Mouse (Mus musculus) urinary bladder, postnatal 14 days (tissue): ENCODE data around the gene Izumo4.
A peak's percentile ranks its signal among the peaks of the same experiment; 100 is the strongest.

Experiments
- DNase-seq: peaks from one replicate; pipeline ENCODE4 v3.0.0; 2021; ENCODE audit warnings: low spot score

Izumo4 gene

GRCm38 (mm10) chr10:80687850-80688249 lies 14.1 kb upstream of the Izumo4 start:
- DNase-seq: peak; percentile 80

GRCm38 (mm10) chr10:80692249-80693165 lies 9.5 kb upstream of the Izumo4 start:
- no peak for DNase-seq

GRCm38 (mm10) chr10:80693401-80694045 lies 8.5 kb upstream of the Izumo4 start:
- DNase-seq: no peak

- no peak for DNase-seq
Measured at GRCm38 (mm10) chr10:80694159-80694938, 7.6 kb upstream of the Izumo4 start.

- no peak for DNase-seq
Measured at GRCm38 (mm10) chr10:80695186-80695585, 6.8 kb upstream of the Izumo4 start.

- no peak for DNase-seq
Measured at GRCm38 (mm10) chr10:80695801-80696501, 6.0 kb upstream of the Izumo4 start.

- no peak for DNase-seq
Measured at GRCm38 (mm10) chr10:80696502-80697392, 5.2 kb upstream of the Izumo4 start.

GRCm38 (mm10) chr10:80697393-80697787 lies 4.6 kb upstream of the Izumo4 start:
- DNase-seq: no peak

GRCm38 (mm10) chr10:80697812-80698211 lies 4.2 kb upstream of the Izumo4 start:
- DNase-seq: no peak

GRCm38 (mm10) chr10:80698605-80699004 lies 3.4 kb upstream of the Izumo4 start:
- DNase-seq: no peak

- no peak for DNase-seq
Measured at GRCm38 (mm10) chr10:80700038-80700504, 1.9 kb upstream of the Izumo4 start.

GRCm38 (mm10) chr10:80700732-80701131 lies 1.3 kb upstream of the Izumo4 start:
- DNase-seq: no peak

GRCm38 (mm10) chr10:80702536-80703390 lies 779 bp downstream of the Izumo4 start:
- DNase-seq: peak; percentile 96

- no peak for DNase-seq
Measured at GRCm38 (mm10) chr10:80703643-80704042, 1.7 kb downstream of the Izumo4 start.

- no peak for DNase-seq
Measured at GRCm38 (mm10) chr10:80704418-80704817, 2.4 kb downstream of the Izumo4 start.

- no peak for DNase-seq
Measured at GRCm38 (mm10) chr10:80705033-80705432, 3.0 kb downstream of the Izumo4 start.

- DNase-seq: no peak
Measured at GRCm38 (mm10) chr10:80705479-80705878, 3.5 kb downstream of the Izumo4 start.

- DNase-seq: no peak
Measured at GRCm38 (mm10) chr10:80710834-80711233, 8.8 kb downstream of the Izumo4 start.

GRCm38 (mm10) chr10:80717281-80717680 lies 15.3 kb downstream of the Izumo4 start:
- DNase-seq: no peak
